Mouse (Mus musculus): ENCODE results near the gene Tada1. TPM values are rescaled to one million over a fixed set of nuclear protein-coding genes. Genes with fewer than 3 reads are reported as not detected.

Tada1 gene
- polyA plus RNA-seq, 1 experiment from 2014 or later = 33.3 TPM

GRCm38 (mm10) chr1:166429053-166429452, 50.2 kb downstream of the Tada1 start:
- Histone ChIP-seq H3K27me3 (ENCODE audit: control insufficient read depth, insufficient read depth, low read length) (no peaks in the 10 kb centered on the region), H3K4me1 (ENCODE audit: control insufficient read depth in 2 of 2, insufficient read depth in 2 of 2, low read length in 2 of 2) (peaks cover 0 to 3% of the 10 kb centered on the region in 2 experiments; a peak in 1 of 4 replicates), H3K9me3 (ENCODE audit: control insufficient read depth, low read length) (no peaks in the 10 kb centered on the region), H3K4me2 (ENCODE audit: low read length) (no peak overlapping the region), H3K27ac (replicated peaks in 1 of 2; ENCODE audit: control insufficient read depth in 1 of 2, insufficient read depth in 1 of 2, low read depth in 2 of 2, low read length in 2 of 2) (no peak overlapping the region), H3K9ac (ENCODE audit: low read length) (no peak overlapping the region), H3K4me3 (ENCODE audit: control insufficient read depth in 1 of 2, insufficient read depth in 1 of 2, low read depth in 1 of 2, low read length in 2 of 2) (no peak overlapping the region), H3K36me3 (ENCODE audit: control insufficient read depth, insufficient read depth, low read length) (no peaks in the 10 kb centered on the region)
- WGBS = 74% methylated on average over 3 of the region's 3 CpGs
- no peak for ATAC-seq (ENCODE audit: insufficient number of reproducible peaks, insufficient read depth, low FRiP score, low read depth)

DNA sequence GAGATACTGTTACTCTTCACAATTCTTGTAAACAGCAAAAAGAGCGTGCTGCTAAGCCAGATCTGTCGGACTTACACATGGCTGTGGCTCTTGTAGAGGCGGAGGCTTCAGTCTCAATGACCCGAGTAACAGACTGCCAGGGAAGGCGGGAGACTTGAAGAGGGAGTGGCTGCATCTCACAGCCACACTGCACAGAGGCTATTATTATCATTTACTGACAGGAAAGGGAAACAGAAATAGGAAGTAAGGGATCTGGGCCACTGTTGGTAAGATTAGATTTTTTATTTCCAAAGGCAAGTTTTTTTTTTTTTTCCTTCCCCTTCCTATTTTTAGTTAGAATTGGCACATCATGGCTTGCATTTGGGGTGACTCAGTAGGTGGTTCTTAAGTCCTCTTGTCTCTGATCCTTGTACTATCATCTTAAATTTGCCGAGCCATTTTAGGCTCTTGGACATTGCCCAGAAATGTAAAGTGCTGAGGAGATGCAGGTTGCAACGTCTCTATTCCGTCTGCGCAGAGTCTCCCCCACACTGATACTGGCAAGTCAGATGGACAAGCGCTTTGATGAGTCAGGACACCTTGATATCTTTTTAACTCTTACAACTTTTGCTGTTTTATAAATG, 51.0 kb downstream of the Tada1 start:
- Histone ChIP-seq H3K9me3 (ENCODE audit: control insufficient read depth, low read length) (no peaks in the 10 kb centered on the region), H3K4me1 (ENCODE audit: control insufficient read depth in 2 of 2, insufficient read depth in 2 of 2, low read length in 2 of 2) (peaks cover 0 to 3% of the 10 kb centered on the region in 2 experiments; a peak in 1 of 4 replicates), H3K4me2 (ENCODE audit: low read length) (peak overlapping the region; percentile 35), H3K9ac (ENCODE audit: low read length) (peak overlapping the region; percentile 38; the same call in 1 of the 2 replicates), H3K27me3 (ENCODE audit: control insufficient read depth, insufficient read depth, low read length) (no peaks in the 10 kb centered on the region), H3K36me3 (ENCODE audit: control insufficient read depth, insufficient read depth, low read length) (no peaks in the 10 kb centered on the region), H3K27ac (replicated peaks in 1 of 2; ENCODE audit: control insufficient read depth in 1 of 2, insufficient read depth in 1 of 2, low read depth in 2 of 2, low read length in 2 of 2) (no peak overlapping the region), H3K4me3 (ENCODE audit: control insufficient read depth in 1 of 2, insufficient read depth in 1 of 2, low read depth in 1 of 2, low read length in 2 of 2) (no peak overlapping the region)
- no peak for ATAC-seq (ENCODE audit: insufficient number of reproducible peaks, insufficient read depth, low FRiP score, low read depth)
- WGBS = 35% methylated on average over 10 of the region's 10 CpGs

DNA sequence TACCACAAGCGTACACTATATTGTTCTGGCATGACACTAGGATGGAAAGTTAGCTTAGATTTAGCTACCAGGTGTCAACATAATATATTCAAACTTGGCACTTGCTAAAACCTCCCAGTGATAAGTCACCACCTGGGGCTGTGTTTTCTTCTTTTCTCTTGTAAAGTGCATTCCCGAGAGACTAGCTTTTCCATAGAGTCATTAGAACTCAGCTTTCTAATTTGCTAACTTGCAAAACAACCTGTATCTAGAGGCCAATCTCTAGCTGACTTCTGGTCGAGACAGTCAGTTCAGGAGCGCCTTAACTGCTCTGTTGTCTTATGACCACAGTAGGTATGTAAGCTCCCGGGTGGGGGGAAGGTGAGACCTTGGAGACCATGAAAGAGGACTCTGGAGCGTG, 60.5 kb downstream of the Tada1 start:
- H3K4me3 ChIP-seq (ENCODE audit: control insufficient read depth in 1 of 2, insufficient read depth in 1 of 2, low read depth in 1 of 2, low read length in 2 of 2) = no peak overlapping the region
- ATAC-seq (ENCODE audit: insufficient number of reproducible peaks, insufficient read depth, low FRiP score, low read depth) = no peak
- no peaks in the 10 kb centered on the region for H3K9me3 ChIP-seq (ENCODE audit: control insufficient read depth, low read length)
- H3K9ac ChIP-seq (ENCODE audit: low read length) = no peak overlapping the region
- H3K4me2 ChIP-seq (ENCODE audit: low read length) = no peak overlapping the region
- no peaks in the 10 kb centered on the region for H3K4me1 ChIP-seq (ENCODE audit: control insufficient read depth in 2 of 2, insufficient read depth in 2 of 2, low read length in 2 of 2)
- 57% methylated on average over 6 of the region's 6 CpGs for WGBS
- H3K27ac ChIP-seq (replicated peaks in 1 of 2; ENCODE audit: control insufficient read depth in 1 of 2, insufficient read depth in 1 of 2, low read depth in 2 of 2, low read length in 2 of 2) = no peak overlapping the region
- no peaks in the 10 kb centered on the region for H3K36me3 ChIP-seq (ENCODE audit: control insufficient read depth, insufficient read depth, low read length)
- H3K27me3 ChIP-seq (ENCODE audit: control insufficient read depth, insufficient read depth, low read length) = no peaks in the 10 kb centered on the region

DNA sequence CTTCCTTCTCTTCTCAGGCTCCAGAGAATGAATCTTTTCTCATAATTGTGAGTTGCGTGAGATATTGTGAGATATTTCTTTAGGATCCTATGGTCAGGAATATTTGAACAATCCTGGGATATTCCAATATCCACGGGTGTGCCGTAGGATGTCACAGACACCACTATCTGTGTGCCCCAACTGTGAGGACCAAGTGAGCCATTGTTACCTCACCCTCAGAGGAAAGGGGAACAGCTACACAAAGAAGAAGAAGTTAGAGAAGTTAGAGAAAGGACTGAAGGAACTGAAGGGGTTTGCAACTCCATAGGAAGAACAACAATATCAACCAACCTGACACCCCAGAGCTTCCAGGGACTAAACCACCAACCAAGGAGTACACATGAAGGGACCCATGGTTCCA, 63.1 kb downstream of the Tada1 start:
- WGBS = 69% methylated on average over 3 of the region's 3 CpGs
- Histone ChIP-seq H3K4me2 (ENCODE audit: low read length) (no peak overlapping the region), H3K27me3 (ENCODE audit: control insufficient read depth, insufficient read depth, low read length) (no peaks in the 10 kb centered on the region), H3K9ac (ENCODE audit: low read length) (no peak overlapping the region), H3K4me1 (ENCODE audit: control insufficient read depth in 2 of 2, insufficient read depth in 2 of 2, low read length in 2 of 2) (no peaks in the 10 kb centered on the region), H3K4me3 (ENCODE audit: control insufficient read depth in 1 of 2, insufficient read depth in 1 of 2, low read depth in 1 of 2, low read length in 2 of 2) (no peak overlapping the region), H3K27ac (replicated peaks in 1 of 2; ENCODE audit: control insufficient read depth in 1 of 2, insufficient read depth in 1 of 2, low read depth in 2 of 2, low read length in 2 of 2) (no peak overlapping the region), H3K36me3 (ENCODE audit: control insufficient read depth, insufficient read depth, low read length) (no peaks in the 10 kb centered on the region), H3K9me3 (ENCODE audit: control insufficient read depth, low read length) (no peaks in the 10 kb centered on the region)
- no peak for ATAC-seq (ENCODE audit: insufficient number of reproducible peaks, insufficient read depth, low FRiP score, low read depth)

Other genes starting within 250 kb of the Tada1 start
- 0.18 TPM in 1 of 2 replicates, not detected in the other for gene Gpa33, start 248.9 kb upstream of the Tada1 start, polyA plus RNA-seq (2014; fragmentation: Nextera tagmentation; extraction: Ambion mirVana)
- 0.12 TPM in 1 of 2 replicates, not detected in the other for gene Mael, start 140.3 kb upstream of the Tada1 start, polyA plus RNA-seq (2014; fragmentation: Nextera tagmentation; extraction: Ambion mirVana)
- 1.5 and 1.7 TPM in 2 replicates for gene Ildr2, start 125.0 kb upstream of the Tada1 start, polyA plus RNA-seq (2014; fragmentation: Nextera tagmentation; extraction: Ambion mirVana)
- gene Pogk, start 30.8 kb downstream of the Tada1 start, polyA plus RNA-seq (2014; fragmentation: Nextera tagmentation; extraction: Ambion mirVana) = 12.4 and 13.5 TPM in 2 replicates
- not detected in 2 replicates for gene Gm4846, start 118.5 kb downstream of the Tada1 start, polyA plus RNA-seq (2014; fragmentation: Nextera tagmentation; extraction: Ambion mirVana)